Mouse (Mus musculus) lung, postnatal 0 days (tissue): Measurements from ENCODE around the gene Calcrl.

Experiments used
- CTCF ChIP-seq: IDR thresholded peaks from 2 replicates; pipeline ENCODE4 v1.5.1; 2016; ENCODE audit warnings: antibody characterized with exemption, mild to moderate bottlenecking
- EP300 ChIP-seq: IDR thresholded peaks from 2 replicates; pipeline ENCODE4 v1.6.1; 2016; ENCODE audit warnings: antibody characterized with exemption, mild to moderate bottlenecking, control low read depth

- TF ChIP-seq CTCF = no peak
- no peak for TF ChIP-seq EP300
Measured at GRCm38 (mm10) chr2:84288940-84289557, 136.2 kb downstream of the Calcrl start.
